Comparison of ENCODE assay signal across 30 mouse cellular contexts in the genomic region with DNA sequence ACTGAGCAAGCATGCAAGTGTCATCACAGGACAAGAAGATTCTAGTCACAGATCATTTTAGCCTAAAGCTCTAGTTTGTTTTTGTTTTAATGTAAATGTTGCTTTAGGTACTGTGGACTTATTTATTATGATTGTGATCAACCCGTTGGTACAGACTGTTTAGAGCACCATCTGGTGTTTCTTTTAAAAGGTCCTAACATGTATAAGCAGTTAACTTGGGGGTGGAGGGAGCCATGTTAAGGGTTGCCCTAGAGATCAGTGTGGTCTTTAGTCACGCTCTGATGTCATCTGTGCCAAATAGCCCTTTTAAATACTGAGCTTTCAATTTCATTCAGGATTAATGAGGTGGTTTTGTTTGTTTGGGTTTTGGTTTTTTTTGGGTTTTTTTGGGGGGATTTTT.
"Had no signal": no experiment of that assay in that cellular context is flagged by ENCODE, and none has a peak within 500 bp of the region (broad histone marks: within the 10 kb centered on the region; RNA-seq: fewer than 3 reads in every experiment).

No protein-coding gene starts in this region.

- ATAC-seq: liver, embryonic 12.5 days; liver, postnatal 0 days; lung, postnatal 0 days; midbrain, embryonic 15.5 days; midbrain, embryonic 16.5 days had no signal

- H3K27ac ChIP-seq: left cerebral cortex, adult 2 months; limb, embryonic 10.5 days; limb, embryonic 12.5 days; limb, embryonic 13.5 days; limb, embryonic 15.5 days; liver, embryonic 12.5 days; liver, embryonic 13.5 days; liver, embryonic 14.5 days; liver, embryonic 15.5 days; lung, embryonic 15.5 days; macrophage; midbrain, embryonic 10.5 days; midbrain, embryonic 15.5 days had no signal

- H3K4me3 ChIP-seq: left cerebral cortex, adult 2 months; limb, embryonic 10.5 days; limb, embryonic 12.5 days; limb, embryonic 13.5 days; limb, embryonic 15.5 days; liver, embryonic 12.5 days; liver, embryonic 13.5 days; liver, embryonic 15.5 days; lung, embryonic 15.5 days; megakaryocyte, embryonic 14.5 days; midbrain, embryonic 10.5 days; midbrain, embryonic 15.5 days; myocyte had no signal

- DNase-seq: layer of hippocampus, postnatal 36 days; left cerebral cortex, postnatal 4 days; liver; liver, embryonic 13.5 days; liver, postnatal 0 days; lung, adult 18-20 months; lung, adult 2 months; lung, embryonic 14.5 days; lung, postnatal 10 days; lung, postnatal 14 days; lung, postnatal 36 days; lung, postnatal 4 days; midbrain, embryonic 14.5 days had no signal

- H3K4me1 ChIP-seq: limb, embryonic 10.5 days; limb, embryonic 12.5 days; limb, embryonic 13.5 days; limb, embryonic 15.5 days; liver, embryonic 12.5 days; liver, embryonic 13.5 days; liver, embryonic 15.5 days; lung, embryonic 15.5 days; megakaryocyte, embryonic 14.5 days; midbrain, embryonic 10.5 days; midbrain, embryonic 15.5 days had no signal

- H3K9me3 ChIP-seq: limb, embryonic 10.5 days; limb, embryonic 12.5 days; limb, embryonic 13.5 days; limb, embryonic 15.5 days; liver, embryonic 12.5 days; liver, embryonic 13.5 days; liver, embryonic 15.5 days; lung, embryonic 15.5 days; megakaryocyte, embryonic 14.5 days; midbrain, embryonic 10.5 days; midbrain, embryonic 15.5 days had no signal

- H3K4me2 ChIP-seq: limb, embryonic 12.5 days; limb, embryonic 13.5 days; limb, embryonic 15.5 days; liver, embryonic 11.5 days; liver, embryonic 12.5 days; liver, embryonic 13.5 days; liver, embryonic 15.5 days; lung, embryonic 14.5 days; lung, embryonic 15.5 days; midbrain, embryonic 15.5 days had no signal

- H3K9ac ChIP-seq: limb, embryonic 12.5 days; limb, embryonic 13.5 days; limb, embryonic 15.5 days; liver, embryonic 12.5 days; liver, embryonic 13.5 days; liver, embryonic 14.5 days; liver, embryonic 15.5 days; liver, postnatal 0 days; lung, embryonic 14.5 days; lung, embryonic 15.5 days; midbrain, embryonic 15.5 days had no signal

- H3K27me3 ChIP-seq: limb, embryonic 12.5 days; limb, embryonic 13.5 days; limb, embryonic 15.5 days; liver, embryonic 12.5 days; liver, embryonic 13.5 days; liver, embryonic 15.5 days; lung, embryonic 15.5 days; megakaryocyte, embryonic 14.5 days; midbrain, embryonic 15.5 days had no signal
